Mouse (Mus musculus): ENCODE data around the gene Dse. TPM values are rescaled to one million over a fixed set of nuclear protein-coding genes. Genes with fewer than 3 reads are reported as not detected.

Gene Dse
- 10 to 100 TPM; 20.2 to 22.3 TPM for total RNA-seq (2023)

GRCm38 (mm10) chr10:34207503-34207850 lies at the start of gene Dse:
TSS of gene Dse (minus strand) at chr10:34207715.

GRCm38 (mm10) chr10:34127392-34128378 lies 79.8 kb downstream of the Dse start, which contains the start of gene Calhm6:
TSS of gene Calhm6 (minus strand) at chr10:34127984.

Other genes starting within 250 kb of the Dse start
- 10 to 100 TPM; 53.2 to 66.0 TPM for gene Rwdd1, start 188.1 kb downstream of the Dse start, total RNA-seq (2023)
- gene Trappc3l, start 170.1 kb downstream of the Dse start, total RNA-seq (2023), result not detected
- gene Calhm4, start 163.4 kb downstream of the Dse start, total RNA-seq (2023), result not detected
- gene Calhm5, start 111.2 kb downstream of the Dse start, total RNA-seq (2023), result not detected
- 10 to 100 TPM; 18.4 to 19.1 TPM for gene Calhm6, start 79.7 kb downstream of the Dse start, total RNA-seq (2023)
- 100 to 1,000 TPM; 103 to 112 TPM for gene Tspyl1, start 74.5 kb upstream of the Dse start, total RNA-seq (2023)
- gene Tspyl4, start 89.7 kb upstream of the Dse start, total RNA-seq (2023), result 10 to 100 TPM; 19.4 to 20.2 TPM
- not detected for gene Col10a1, start 182.3 kb upstream of the Dse start, total RNA-seq (2023)
- gene Nt5dc1, start 210.8 kb upstream of the Dse start, total RNA-seq (2023), result 10 to 100 TPM; 47.3 to 63.0 TPM

All from T-cell, adult 66 days (primary cell).